Mouse (Mus musculus) lung, postnatal 0 days (tissue): Measurements from ENCODE around the gene Abat.
"Not testable (repeated sequence)": the region's sequence is repeated elsewhere in the genome, so short reads cannot be mapped to it uniquely, and the experiment has no call there.

ENCODE experiments used
- CTCF ChIP-seq: IDR thresholded peaks from 2 replicates; pipeline ENCODE4 v1.5.1; 2016; ENCODE audit warnings: antibody characterized with exemption, mild to moderate bottlenecking
- EP300 ChIP-seq: IDR thresholded peaks from 2 replicates; pipeline ENCODE4 v1.6.1; 2016; ENCODE audit warnings: antibody characterized with exemption, mild to moderate bottlenecking, control low read depth

GRCm38 (mm10) chr16:8561856-8562255 is 48.6 kb downstream of the Abat start:
- TF ChIP-seq CTCF, EP300: not testable (repeated sequence)
